Mouse (Mus musculus): ENCODE results near the gene Olfr1368. TPM values are rescaled to one million over a fixed set of nuclear protein-coding genes. Genes with fewer than 3 reads are reported as not detected.

Olfr1368 gene
- total RNA-seq, 2 experiments from 2014 or later: not detected

DNA sequence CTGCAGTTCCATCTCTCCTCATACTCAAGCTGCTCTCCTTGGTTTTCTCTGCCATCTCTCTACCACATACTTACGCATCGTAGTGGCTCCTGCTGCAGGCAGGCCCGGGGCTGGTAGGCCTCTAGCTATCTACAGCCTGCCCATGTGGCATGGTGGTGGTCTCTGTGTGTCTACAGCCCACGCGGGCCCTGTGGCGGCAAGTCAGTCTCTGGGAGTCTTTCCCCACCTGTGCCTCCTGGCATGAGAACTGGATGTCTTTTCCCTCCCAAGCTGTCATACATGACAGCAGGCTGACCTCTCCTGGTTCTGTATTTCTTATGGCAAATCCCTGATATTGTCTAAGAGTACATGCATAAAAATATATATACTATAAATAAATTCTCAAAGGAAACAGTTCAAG, 35.2 kb downstream of the Olfr1368 start:
- Histone ChIP-seq H3K4me3 (no peak overlapping the region), H3K27ac (no peak overlapping the region)
- DNase-seq (ENCODE audit: extremely low spot score in 1 of 2, low spot score in 2 of 2): no peak
- intact Hi-C loops (cut with DNase I): no loop called here
- TF ChIP-seq CTCF (IDR thresholded peaks at IDR 0.05): no peak

DNA sequence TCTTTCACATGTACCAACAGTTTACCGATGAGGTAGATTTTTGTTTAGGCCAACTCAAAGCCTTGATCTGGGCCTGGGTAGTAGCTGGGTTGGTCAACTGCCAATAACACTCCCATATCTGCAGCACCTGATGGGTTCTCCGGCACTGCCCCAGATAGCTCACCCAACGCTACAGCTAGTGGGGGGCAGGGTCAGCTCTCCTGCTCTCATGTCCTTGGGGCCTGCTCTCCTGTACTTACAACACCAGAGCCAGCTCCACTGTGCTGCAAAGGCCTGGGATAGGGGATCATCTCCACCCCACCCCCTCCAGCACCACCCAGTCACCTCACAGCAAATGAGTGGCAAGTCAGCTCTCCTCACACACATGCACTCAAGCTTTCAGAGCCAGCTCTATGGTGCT, 35.9 kb downstream of the Olfr1368 start:
- no peak overlapping the region for H3K4me3 ChIP-seq
- intact Hi-C loops (cut with DNase I): no loop called here
- no peak for TF ChIP-seq CTCF (IDR thresholded peaks at IDR 0.05)
- no peak for DNase-seq (ENCODE audit: extremely low spot score in 1 of 2, low spot score in 2 of 2)
- H3K27ac ChIP-seq: no peak overlapping the region

Other genes with a start within 250 kb of the Olfr1368 start
- gene Olfr1370, start 70.9 kb downstream of the Olfr1368 start, total RNA-seq (2021): not detected
- not detected for gene Olfr1369-ps1, start 34.4 kb downstream of the Olfr1368 start, total RNA-seq (2021)
- gene Olfr263, start 16.2 kb downstream of the Olfr1368 start, total RNA-seq (2021): not detected
- gene Trim27, start 33.6 kb upstream of the Olfr1368 start, total RNA-seq (2021): 10 to 100 TPM; 33.6 to 36.5 TPM
- gene Gpx5, start 146.9 kb upstream of the Olfr1368 start, total RNA-seq (2021): not detected
- not detected for gene Gpx6, start 166.3 kb upstream of the Olfr1368 start, total RNA-seq (2021)
- not detected for gene Olfr1367, start 201.0 kb upstream of the Olfr1368 start, total RNA-seq (2021)
- gene Zscan12, start 217.0 kb upstream of the Olfr1368 start, total RNA-seq (2021): 1 to 10 TPM; 7.0 to 8.2 TPM